Mouse (Mus musculus) c-Kit-positive CD71-positive TER-119-positive erythroid progenitor cells, embryonic 14.5 days (primary cell): Measurements from ENCODE around the gene Cript.
"Not testable (repeated sequence)": the region's sequence is repeated elsewhere in the genome, so short reads cannot be mapped to it uniquely, and the experiment has no call there.

Experiments
- DNase-seq: peaks from one replicate; pipeline ENCODE4 v3.0.0-alpha.2; 2013; ENCODE audit warnings: low spot score

Cript gene

GRCm38 (mm10) chr17:87050469-87051175 is 25.3 kb downstream of the Cript start:
- no peak for DNase-seq

DNA sequence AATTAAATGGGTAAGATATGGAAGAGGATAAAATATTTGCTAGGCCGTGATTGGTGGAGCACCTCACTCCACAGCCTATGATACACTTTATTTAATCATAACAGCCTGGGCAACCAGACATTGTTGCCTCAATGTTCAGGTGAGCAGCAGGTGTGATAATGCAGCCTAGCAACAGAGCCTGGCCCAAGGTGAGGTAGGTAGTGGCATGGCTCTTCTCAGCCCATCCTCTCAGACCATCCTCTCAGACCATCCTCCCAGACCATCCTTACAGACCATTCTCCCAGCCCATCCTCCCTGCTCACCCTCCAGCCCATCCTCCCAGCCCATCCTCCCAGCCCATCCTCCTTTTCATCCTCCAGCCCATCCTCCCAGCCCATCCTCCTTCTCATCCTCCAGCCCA is 26.3 kb downstream of the Cript start:
- DNase-seq = no peak

- DNase-seq = no peak
Observed at GRCm38 (mm10) chr17:87052432-87052831, 27.1 kb downstream of the Cript start.

DNA sequence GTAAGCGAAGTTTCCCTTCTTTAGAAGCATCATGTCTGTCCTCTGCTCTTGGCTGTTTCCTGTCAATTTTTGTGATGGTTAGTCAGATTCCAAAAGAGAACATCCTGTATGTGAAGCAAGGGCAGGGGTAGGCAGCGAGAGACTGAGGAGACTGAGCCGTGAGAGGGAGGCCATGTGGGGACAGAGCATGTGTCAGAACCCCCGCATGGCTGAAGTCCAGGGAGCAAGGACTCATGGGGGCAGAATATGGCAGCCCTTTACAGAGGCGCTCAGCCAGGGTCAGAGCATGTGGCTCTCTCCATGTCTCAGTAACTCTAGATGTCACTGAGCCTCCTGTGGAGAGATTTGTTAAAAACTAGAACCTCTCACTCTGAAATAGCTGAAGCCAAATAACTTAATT is 28.6 kb downstream of the Cript start:
- no peak for DNase-seq

- DNase-seq = no peak
Observed at GRCm38 (mm10) chr17:87055051-87055459, 29.7 kb downstream of the Cript start.

DNA sequence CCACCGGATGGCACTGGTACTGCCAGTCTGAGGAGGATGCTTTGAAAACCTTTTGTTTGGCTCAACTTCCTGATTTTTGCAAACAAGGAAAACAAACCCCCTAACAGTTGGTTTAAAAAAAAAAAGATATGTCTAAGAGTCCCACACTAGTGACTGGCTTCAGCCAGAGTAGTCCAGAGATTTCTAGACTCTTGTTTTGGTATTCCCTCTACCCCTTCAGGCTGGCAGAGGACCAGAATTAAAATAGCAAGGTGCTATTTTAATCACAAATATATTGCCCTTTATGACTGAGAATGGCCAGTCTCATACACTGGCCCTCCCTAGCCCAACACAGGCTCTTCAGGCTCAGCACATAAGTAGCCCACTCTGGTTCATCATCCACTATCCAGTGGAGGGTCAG is 30.3 kb downstream of the Cript start:
- DNase-seq = no peak

GRCm38 (mm10) chr17:87056761-87057160 is 31.4 kb downstream of the Cript start:
- DNase-seq = no peak

GRCm38 (mm10) chr17:87057486-87058266 is 32.3 kb downstream of the Cript start:
- no peak for DNase-seq

DNA sequence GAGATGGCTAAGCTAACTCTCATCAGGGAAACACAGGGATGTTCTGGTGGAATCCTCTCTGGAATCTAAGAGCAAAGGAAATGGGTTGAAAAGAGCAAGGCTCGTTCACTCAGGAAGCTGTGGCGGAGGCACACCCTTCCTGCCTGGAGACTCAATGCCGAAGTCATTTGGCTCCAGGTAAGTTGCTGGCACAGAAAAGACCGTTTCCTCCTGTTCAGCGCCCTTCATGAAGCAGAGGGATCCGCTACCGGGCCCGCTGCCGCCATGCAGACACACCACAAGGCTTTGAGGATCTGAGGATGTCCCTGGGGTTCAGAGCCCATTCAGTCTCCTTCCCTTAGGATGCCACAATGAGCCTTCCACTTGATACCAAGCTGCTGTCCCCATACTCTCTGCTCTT is 37.3 kb downstream of the Cript start:
- no peak for DNase-seq

DNA sequence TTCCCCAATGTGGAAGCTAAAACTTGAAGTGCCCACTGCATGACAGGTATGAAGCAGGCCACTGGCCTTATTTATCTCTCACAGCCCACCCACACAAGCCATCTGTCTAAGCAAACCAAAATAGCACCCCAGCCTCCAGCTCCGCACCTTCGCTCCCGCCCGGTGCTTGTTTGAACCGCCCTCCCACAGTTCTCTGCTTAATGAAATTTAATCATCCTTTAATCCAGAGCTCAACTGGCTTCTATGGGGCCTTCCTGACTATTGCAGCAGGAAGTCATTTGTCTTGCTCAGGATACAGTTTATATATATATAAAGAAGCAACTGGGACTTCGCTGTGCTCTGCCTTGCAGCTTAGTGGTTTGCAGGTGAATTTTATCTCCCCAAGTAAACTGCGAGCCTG is 38.1 kb downstream of the Cript start:
- no peak for DNase-seq

DNA sequence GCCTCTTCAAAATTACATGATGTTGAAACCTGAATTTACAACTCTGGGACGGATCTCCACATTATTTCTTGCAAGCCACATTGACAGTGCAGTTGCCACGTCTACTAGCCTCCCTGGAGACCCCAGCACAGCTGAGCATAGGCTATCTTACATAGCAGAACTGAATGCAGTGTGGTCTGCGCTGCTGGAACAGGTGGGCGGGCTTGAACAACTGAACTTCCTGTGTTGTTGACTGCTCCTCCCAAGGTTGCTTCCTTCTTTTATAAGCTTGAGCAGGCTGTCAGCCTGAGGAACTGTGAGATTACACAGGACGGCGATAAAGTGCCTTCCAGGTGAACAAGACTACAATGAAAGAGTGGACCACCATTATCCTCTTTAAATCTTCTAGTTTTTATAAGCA is 38.6 kb downstream of the Cript start:
- DNase-seq = no peak

DNA sequence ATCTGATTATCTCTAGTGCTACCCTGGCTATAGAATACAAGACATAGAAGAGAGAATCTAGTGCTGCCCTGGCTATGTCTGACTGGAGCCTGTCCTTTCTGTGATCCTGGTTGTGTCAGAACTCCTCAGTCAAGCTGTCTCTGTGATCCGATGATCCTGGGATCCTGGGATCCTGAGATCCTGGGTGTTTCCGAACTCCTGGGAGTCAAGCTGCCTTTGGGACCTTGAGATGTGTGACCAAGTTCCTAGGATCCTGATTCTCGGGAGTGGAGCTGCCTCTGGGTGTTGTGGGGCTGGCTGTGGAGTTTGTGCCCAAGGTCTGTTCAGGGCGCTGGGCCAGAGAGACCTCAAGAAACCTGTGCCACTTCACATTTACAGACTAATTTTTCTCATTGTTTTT is 43.6 kb downstream of the Cript start:
- no peak for DNase-seq

- DNase-seq = not testable (repeated sequence)
Observed at GRCm38 (mm10) chr17:87072183-87072582, 46.8 kb downstream of the Cript start.

- DNase-seq = no peak
Observed at GRCm38 (mm10) chr17:87072766-87073440, 47.6 kb downstream of the Cript start.

DNA sequence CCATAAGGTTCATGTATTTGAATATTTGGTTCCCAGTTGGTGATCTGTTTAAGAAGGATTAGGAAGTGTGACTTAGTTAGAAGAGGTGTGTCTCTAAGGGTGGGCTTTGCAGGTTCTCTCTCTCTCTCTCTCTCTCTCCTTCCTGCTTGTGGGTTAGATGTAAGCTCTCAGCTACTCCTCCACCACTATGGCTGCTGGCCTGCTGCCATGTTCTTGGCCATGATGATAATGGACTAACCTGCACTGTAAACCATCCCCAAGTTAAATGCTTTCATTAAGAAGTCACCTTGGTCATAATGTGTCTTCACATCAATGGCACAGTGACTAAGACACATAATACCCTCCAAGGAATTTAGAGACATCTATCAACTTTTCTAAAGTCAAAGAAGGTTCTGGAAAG is 48.1 kb downstream of the Cript start:
- no peak for DNase-seq

- DNase-seq = not testable (repeated sequence)
Observed at GRCm38 (mm10) chr17:87078217-87078616, 52.9 kb downstream of the Cript start.

- DNase-seq = no peak
Observed at GRCm38 (mm10) chr17:87080724-87081123, 55.4 kb downstream of the Cript start.

GRCm38 (mm10) chr17:87082547-87082946 is 57.2 kb downstream of the Cript start:
- no peak for DNase-seq

GRCm38 (mm10) chr17:87083671-87084070 is 58.3 kb downstream of the Cript start:
- no peak for DNase-seq
